Mouse (Mus musculus) gastrocnemius, adult 18-20 months (tissue): ENCODE data around the gene Snx12. TPM values are rescaled to one million over a fixed set of nuclear protein-coding genes. Genes with fewer than 3 reads are reported as not detected.
A peak's percentile ranks its signal among the peaks of the same experiment; 100 is the strongest.
"Not testable (repeated sequence)": the region's sequence is repeated elsewhere in the genome, so short reads cannot be mapped to it uniquely, and the experiment has no call there.

Experiments used
- DNase-seq: peaks from one replicate; pipeline ENCODE4 v3.0.0; 2021; ENCODE audit warnings: low spot score
- total RNA-seq, 2 experiments: library from RNA; stranded (reverse); gene quantifications; 2 replicates each; pipeline ENCODE4 v1.2.3; 2021

Gene Snx12
- total RNA-seq, 2 experiments from 2014 or later: 27.9 to 31.1 TPM

- no peak for DNase-seq
Measured at GRCm38 (mm10) chrX:101147506-101147905, 74.9 kb downstream of the Snx12 start.

GRCm38 (mm10) chrX:101131992-101132791 lies 90.2 kb downstream of the Snx12 start:
- DNase-seq: peak; percentile 19

GRCm38 (mm10) chrX:101131001-101131400 lies 91.4 kb downstream of the Snx12 start:
- peak; percentile 56 for DNase-seq

GRCm38 (mm10) chrX:101128559-101128958 lies 93.8 kb downstream of the Snx12 start:
- no peak for DNase-seq

- no peak for DNase-seq
Measured at GRCm38 (mm10) chrX:101126977-101127376, 95.4 kb downstream of the Snx12 start.

- DNase-seq: no peak
Measured at GRCm38 (mm10) chrX:101126474-101126955, 95.8 kb downstream of the Snx12 start.

- DNase-seq: no peak
Measured at GRCm38 (mm10) chrX:101120546-101120945, 101.8 kb downstream of the Snx12 start.

GRCm38 (mm10) chrX:101085920-101086319 lies 136.4 kb downstream of the Snx12 start, which contains the start of gene Slc7a3:
Gene Slc7a3, minus strand, starts transcription at chrX:101086020.
- no peak for DNase-seq

- DNase-seq: not testable (repeated sequence)
Measured at GRCm38 (mm10) chrX:101085211-101085610, 137.2 kb downstream of the Snx12 start.

GRCm38 (mm10) chrX:101084192-101084591 lies 138.2 kb downstream of the Snx12 start:
- DNase-seq: no peak

GRCm38 (mm10) chrX:101065245-101065644 lies 157.1 kb downstream of the Snx12 start:
- no peak for DNase-seq

- DNase-seq: no peak
Measured at GRCm38 (mm10) chrX:101063503-101063902, 158.9 kb downstream of the Snx12 start.

- DNase-seq: no peak
Measured at GRCm38 (mm10) chrX:101059541-101059940, 162.8 kb downstream of the Snx12 start, which contains the start of gene Tex11. Gene Tex11, minus strand, starts transcription at chrX:101059667.

Other genes with a start within 250 kb of the Snx12 start
- not detected for gene Tex11, start 162.9 kb downstream of the Snx12 start, total RNA-seq
- gene Slc7a3, start 136.5 kb downstream of the Snx12 start, total RNA-seq: not detected
- gene Foxo4, start 32.0 kb upstream of the Snx12 start, total RNA-seq: 100 to 1,000 TPM; 124 to 135 TPM
- gene Gm614, start 41.4 kb upstream of the Snx12 start, total RNA-seq: not detected
- 1 to 10 TPM; 1.1 to 1.6 TPM for gene Il2rg, start 45.7 kb upstream of the Snx12 start, total RNA-seq
- not detected for gene Gm20489, start 46.5 kb upstream of the Snx12 start, total RNA-seq
- 10 to 100 TPM; 15.8 to 16.1 TPM for gene Med12, start 51.5 kb upstream of the Snx12 start, total RNA-seq
- gene Nlgn3, start 76.6 kb upstream of the Snx12 start, total RNA-seq: under 1 TPM; 0.07 to 0.14 TPM
- under 1 TPM; 0.34 to 0.83 TPM for gene Gjb1, start 153.8 kb upstream of the Snx12 start, total RNA-seq
- 10 to 100 TPM in 1 of 2 experiments, 1 to 10 TPM in 1; 8.9 to 11.8 TPM for gene Zmym3, start 198.3 kb upstream of the Snx12 start, total RNA-seq
- gene Nono, start 206.8 kb upstream of the Snx12 start, total RNA-seq: 10 to 100 TPM; 36.1 to 52.8 TPM
- gene Itgb1bp2, start 226.5 kb upstream of the Snx12 start, total RNA-seq: 100 to 1,000 TPM; 154 to 155 TPM